Mouse (Mus musculus) adipocyte (in vitro differentiated cells): ENCODE results near the gene Tmem38a.
A peak's percentile ranks its signal among the peaks of the same experiment; 100 is the strongest.

Experiments used
- DNase-seq: peaks from one replicate; pipeline ENCODE4 v3.0.0-alpha.2; 2016; ENCODE audit warnings: low spot score

Tmem38a gene

DNA sequence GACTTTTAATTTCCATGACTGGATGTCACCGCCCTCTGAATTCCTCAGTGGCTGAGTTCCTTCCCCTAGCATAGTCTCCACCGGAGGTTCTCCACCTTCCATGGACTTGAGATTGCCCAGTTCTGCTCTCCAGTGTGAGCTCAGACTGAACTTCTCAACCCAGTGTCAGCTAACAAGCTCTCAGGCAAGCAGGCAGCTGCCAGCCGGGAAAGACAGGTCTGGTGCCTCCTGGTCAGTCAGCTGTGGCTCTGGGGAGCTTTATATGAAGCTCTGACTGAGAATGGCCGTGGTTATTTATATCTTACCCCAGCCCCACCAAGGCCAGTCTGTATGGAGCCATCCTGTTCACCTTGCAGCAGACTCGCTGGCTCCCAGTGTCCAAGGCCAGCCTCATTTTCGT, 12.5 kb downstream of the Tmem38a start:
- DNase-seq, result no peak

DNA sequence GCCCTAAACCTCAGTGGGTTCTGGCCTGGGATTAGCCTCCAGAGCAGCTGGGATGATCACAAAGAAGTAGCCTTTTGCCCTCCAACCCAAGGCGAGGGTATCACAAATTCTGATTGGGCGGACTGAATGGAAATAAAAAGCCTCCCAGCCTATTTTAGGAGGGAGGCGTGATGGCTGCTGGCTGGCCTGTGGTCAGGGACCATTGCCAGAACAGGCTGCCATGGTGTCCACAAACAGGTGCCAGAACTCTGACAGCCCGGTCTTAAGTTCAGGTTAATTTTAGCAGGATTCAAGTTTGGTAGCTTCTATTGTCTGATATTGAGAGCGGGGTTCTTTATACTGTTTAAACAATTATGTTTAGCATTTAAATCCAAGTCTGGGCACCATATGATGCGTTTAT, 16.0 kb downstream of the Tmem38a start:
- peak; percentile 11 for DNase-seq

GRCm38 (mm10) chr8:72588865-72589264, 17.0 kb downstream of the Tmem38a start:
- no peak for DNase-seq

DNA sequence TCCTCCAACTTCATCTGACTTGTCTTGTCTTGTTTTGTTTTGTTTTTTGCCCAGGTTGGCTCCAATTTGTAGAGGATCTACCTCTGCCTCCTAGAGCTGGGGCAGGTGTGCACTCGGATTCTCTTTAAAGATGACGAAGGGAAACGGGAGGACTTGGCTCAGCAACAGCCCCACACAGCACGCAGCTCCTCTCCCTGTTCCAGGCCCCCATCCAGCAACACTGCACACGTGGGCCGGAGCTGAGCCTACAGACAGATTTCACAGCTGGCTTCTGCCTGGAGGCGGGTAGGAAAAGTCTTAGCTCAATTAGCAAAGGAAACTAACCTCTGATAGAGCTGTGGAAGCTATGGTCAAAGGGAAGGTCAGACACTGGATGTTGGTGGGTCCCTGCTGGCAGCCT, 17.4 kb downstream of the Tmem38a start:
- no peak for DNase-seq

DNA sequence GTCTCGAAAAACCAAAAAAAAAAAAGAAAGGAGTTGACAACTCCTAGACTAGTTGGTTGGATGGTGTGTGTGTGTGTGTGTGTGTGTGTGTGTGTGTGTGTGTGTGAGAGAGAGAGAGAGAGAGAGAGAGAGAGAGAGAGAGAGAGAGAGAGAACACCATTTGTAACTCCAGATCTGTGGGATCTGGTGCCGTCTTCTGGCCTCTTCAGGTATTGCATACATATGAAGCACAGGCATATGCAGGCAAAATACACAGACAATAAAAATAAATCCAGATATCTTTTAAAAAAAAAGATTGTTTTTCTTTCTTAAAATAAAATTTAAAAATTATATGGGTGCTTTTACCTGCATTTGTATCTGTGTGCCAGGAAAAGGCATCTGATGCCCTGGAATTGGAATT, 18.3 kb downstream of the Tmem38a start:
- DNase-seq, result peak; percentile 52
